ENCODE assay signal across 27 mouse cellular contexts in the genomic region with DNA sequence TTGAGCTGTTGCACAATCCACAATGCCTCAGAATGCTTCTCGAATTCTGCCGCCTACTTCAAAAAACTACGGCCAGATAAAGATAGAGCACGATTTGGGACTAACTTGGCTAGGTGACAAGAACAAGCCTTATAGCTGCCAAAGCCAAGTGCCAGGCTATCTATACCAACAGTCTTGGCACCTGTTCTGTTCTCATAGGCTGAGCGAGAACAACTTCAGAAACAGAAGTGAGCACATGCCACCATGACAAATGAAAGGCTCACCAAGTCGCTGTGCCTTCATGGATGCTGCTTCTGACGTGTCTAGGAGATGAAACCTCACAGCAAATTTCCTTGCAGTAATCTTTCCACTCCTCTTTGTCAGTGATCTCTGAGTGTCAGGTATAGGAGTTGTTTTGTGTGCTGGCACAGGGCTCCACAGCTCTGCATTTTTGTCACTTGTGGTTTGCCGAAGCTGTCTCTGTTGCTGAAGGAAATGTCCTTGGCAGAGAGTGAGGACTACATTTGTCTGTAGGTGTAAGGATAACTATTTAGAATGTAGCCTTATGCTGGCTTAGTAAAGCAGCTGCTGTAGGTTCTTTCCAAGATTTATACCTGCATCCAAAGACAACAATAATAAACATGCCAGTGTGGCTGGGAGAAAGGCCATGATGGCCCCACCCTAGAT.
DNase-seq lines count a peak whose midpoint lies in the region; ATAC-seq and TF ChIP-seq lines count a peak whose summit lies in the region.
"Had no signal": no experiment of that assay in that cellular context is flagged by ENCODE, and none has a peak within 500 bp of the region (broad histone marks: within the 10 kb centered on the region; RNA-seq: fewer than 3 reads in every experiment).

No protein-coding gene starts in this region.

- no peak for TF ChIP-seq EP300 in heart, postnatal 0 days (IDR thresholded peaks at IDR 0.05; ENCODE audit: low read depth)

- H3K27me3 ChIP-seq in heart, postnatal 0 days (ENCODE audit: control insufficient read depth, insufficient read depth, low read length): no peaks in the 10 kb centered on the region
- no peaks in the 10 kb centered on the region for H3K27me3 ChIP-seq in intestine, embryonic 16.5 days (replicated peaks; ENCODE audit: control insufficient read depth, insufficient read depth, low read length)
- H3K27me3 ChIP-seq: heart, embryonic 12.5 days; midbrain, embryonic 12.5 days; neural tube, embryonic 13.5 days had no signal

- ATAC-seq in heart, postnatal 0 days (ENCODE audit: insufficient read depth, low read depth): peak; percentile 39; the same call in 1 of the 2 replicates
- ATAC-seq in intestine, embryonic 16.5 days: no peak
- ATAC-seq: forebrain, embryonic 16.5 days; hindbrain, embryonic 16.5 days; Patski had no signal

- H3K4me3 ChIP-seq in heart, postnatal 0 days (ENCODE audit: low read depth, low read length): no peak overlapping the region
- no peak overlapping the region for H3K4me3 ChIP-seq in intestine, embryonic 16.5 days (ENCODE audit: low read length)
- H3K4me3 ChIP-seq: erythroblast, embryonic 14.5 days; heart, embryonic 12.5 days; layer of hippocampus, adult 2 months; midbrain, embryonic 12.5 days; neural tube, embryonic 13.5 days had no signal

- H3K9me3 ChIP-seq in heart, postnatal 0 days (replicated peaks; ENCODE audit: control insufficient read depth, low read length): no peaks in the 10 kb centered on the region
- no peaks in the 10 kb centered on the region for H3K9me3 ChIP-seq in intestine, embryonic 16.5 days (ENCODE audit: control insufficient read depth, low read length)
- H3K9me3 ChIP-seq: heart, embryonic 12.5 days; midbrain, embryonic 12.5 days; neural tube, embryonic 13.5 days had no signal

- no peak overlapping the region for H3K9ac ChIP-seq in heart, postnatal 0 days (replicated peaks; ENCODE audit: low read depth, low read length)
- H3K9ac ChIP-seq in intestine, embryonic 16.5 days (ENCODE audit: low read depth, low read length): no peak overlapping the region
- H3K9ac ChIP-seq: heart, embryonic 12.5 days; liver, embryonic 14.5 days; lung, embryonic 14.5 days; midbrain, embryonic 12.5 days; neural tube, embryonic 13.5 days had no signal

- DNase-seq in heart, postnatal 0 days (ENCODE audit: low spot score): peak; percentile 14
- DNase-seq in heart, postnatal 4 days: no peak
- DNase-seq in brain, adult 2 months (ENCODE audit: low read depth, low spot score): peak; percentile 60
- peak; percentile 4 to 25 for DNase-seq in left cerebral cortex, adult 18-20 months (ENCODE audit: low spot score in 2 of 2)
- peak; percentile 5 for DNase-seq in right cerebral cortex, postnatal 25 days
- no peak for DNase-seq in embryo, embryonic 11 days
- DNase-seq: adrenal gland, postnatal 10 days; cerebellum, adult 11-12 months; cerebellum, postnatal 10 days; gastrocnemius, postnatal 36 days; heart, adult 18-20 months; heart, postnatal 14 days; kidney, adult 2 months; kidney, postnatal 36 days; liver; lung, embryonic 14.5 days; lung, postnatal 36 days had no signal

- H3K4me1 ChIP-seq in heart, postnatal 0 days (ENCODE audit: control insufficient read depth, insufficient read depth): no peaks in the 10 kb centered on the region
- no peaks in the 10 kb centered on the region for H3K4me1 ChIP-seq in intestine, embryonic 16.5 days (ENCODE audit: control insufficient read depth, insufficient read depth, low read length)
- H3K4me1 ChIP-seq: heart, embryonic 12.5 days; neural tube, embryonic 13.5 days had no signal

- H3K36me3 ChIP-seq in heart, postnatal 0 days (replicated peaks; ENCODE audit: control insufficient read depth, insufficient read depth, low read length): no peaks in the 10 kb centered on the region
- H3K36me3 ChIP-seq in intestine, embryonic 16.5 days (ENCODE audit: control insufficient read depth, insufficient read depth, low read length): no peaks in the 10 kb centered on the region
- H3K36me3 ChIP-seq: heart, embryonic 12.5 days; midbrain, embryonic 12.5 days; neural tube, embryonic 13.5 days had no signal

- TF ChIP-seq CTCF in heart, postnatal 0 days (IDR thresholded peaks at IDR 0.05; ENCODE audit: low read depth): no peak

- H3K4me2 ChIP-seq in heart, postnatal 0 days (ENCODE audit: low read depth, low read length): no peak overlapping the region
- H3K4me2 ChIP-seq in intestine, embryonic 16.5 days (ENCODE audit: low read depth, low read length): no peak overlapping the region
- H3K4me2 ChIP-seq: heart, embryonic 12.5 days; lung, embryonic 14.5 days; midbrain, embryonic 12.5 days; neural tube, embryonic 13.5 days had no signal

- H3K27ac ChIP-seq in heart, postnatal 0 days (ENCODE audit: low read depth): no peak overlapping the region
- H3K27ac ChIP-seq in intestine, embryonic 16.5 days (ENCODE audit: low read length): no peak overlapping the region
- H3K27ac ChIP-seq: layer of hippocampus, adult 2 months; liver, embryonic 14.5 days; midbrain, embryonic 12.5 days; neural tube, embryonic 13.5 days had no signal

- WGBS in heart, postnatal 0 days: 48% methylated on average over 8 of the region's 8 CpGs
- WGBS in intestine, embryonic 16.5 days: 82% methylated on average over 8 of the region's 8 CpGs

Comparison
In these comparisons a context has a peak if more than half of its experiments do, and no peak if none do; other contexts are left out.
1. DNase-seq: peak in heart, postnatal 0 days (single experiment), brain, adult 2 months (single experiment), left cerebral cortex, adult 18-20 months (2 of 2) and right cerebral cortex, postnatal 25 days (single experiment); none in heart, postnatal 4 days (single experiment) and embryo, embryonic 11 days (single experiment).